Mouse (Mus musculus): ENCODE results near the gene Capn3.

- TF ChIP-seq CTCF (IDR thresholded peaks at IDR 0.05) = no peak
- TF ChIP-seq EP300 (IDR thresholded peaks at IDR 0.05) = no peak
These were observed 41.7 kb upstream of the Capn3 start for GRCm38 (mm10) chr2:120414113-120414512.

All from lung, postnatal 0 days (tissue).